Mouse (Mus musculus): ENCODE data around the gene Nutm1. TPM values are rescaled to one million over a fixed set of nuclear protein-coding genes. Genes with fewer than 3 reads are reported as not detected.

Gene Nutm1
- total RNA-seq, 2 experiments from 2014 or later, result not detected

- no peak for DNase-seq
- intact Hi-C loops (cut with DNase I), result no loop called here
Measured at GRCm38 (mm10) chr2:112210699-112211098, 48.4 kb downstream of the Nutm1 start.

GRCm38 (mm10) chr2:112210142-112210541 is 48.9 kb downstream of the Nutm1 start:
- intact Hi-C loops (cut with DNase I), result no loop called here

GRCm38 (mm10) chr2:112203056-112203455 is 56.0 kb downstream of the Nutm1 start:
- no peak for DNase-seq
- intact Hi-C loops (cut with DNase I), result no loop called here

More at GRCm38 (mm10) chr2:112210142-112210541, 48.9 kb downstream of the Nutm1 start:
- DNase-seq, result peak in 1 of 2 experiments; percentile 16

Other genes starting within 250 kb of the Nutm1 start
- gene Olfr1310, start 246.6 kb downstream of the Nutm1 start, total RNA-seq (2021), result not detected
- gene Olfr1311, start 234.9 kb downstream of the Nutm1 start, total RNA-seq (2021), result not detected
- gene Olfr1312, start 209.1 kb downstream of the Nutm1 start, total RNA-seq (2021), result not detected
- not detected for gene Olfr1313, start 181.4 kb downstream of the Nutm1 start, total RNA-seq (2021)
- gene Olfr1314, start 162.5 kb downstream of the Nutm1 start, total RNA-seq (2021), result not detected
- gene Olfr1315-ps1, start 143.9 kb downstream of the Nutm1 start, total RNA-seq (2021), result not detected
- gene Olfr1316, start 124.3 kb downstream of the Nutm1 start, total RNA-seq (2021), result not detected
- not detected for gene Olfr1317, start 119.0 kb downstream of the Nutm1 start, total RNA-seq (2021)
- not detected for gene Olfr1318, start 105.1 kb downstream of the Nutm1 start, total RNA-seq (2021)
- gene Lpcat4, start 19.8 kb downstream of the Nutm1 start, total RNA-seq (2021), result 1 to 10 TPM in 1 of 2 experiments, under 1 TPM in 1; 0.69 to 1.0 TPM
- 10 to 100 TPM; 46.2 to 50.4 TPM for gene Nop10, start 2.6 kb upstream of the Nutm1 start, total RNA-seq (2021)
- gene Slc12a6, start 6.5 kb upstream of the Nutm1 start, total RNA-seq (2021), result 10 to 100 TPM; 18.5 to 27.1 TPM
- gene Gm21985, start 7.0 kb upstream of the Nutm1 start, total RNA-seq (2021), result under 1 TPM in 1 of 2 experiments, not detected in 1; 0.44 TPM
- 10 to 100 TPM; 59.0 to 71.1 TPM for gene Emc4, start 108.7 kb upstream of the Nutm1 start, total RNA-seq (2021)
- gene Katnbl1, start 119.9 kb upstream of the Nutm1 start, total RNA-seq (2021), result 1 to 10 TPM; 1.9 to 3.1 TPM
- 10 to 100 TPM; 11.5 to 12.7 TPM for gene Emc7, start 195.7 kb upstream of the Nutm1 start, total RNA-seq (2021)
- not detected for gene Chrm5, start 221.5 kb upstream of the Nutm1 start, total RNA-seq (2021)
- gene Aven, start 233.7 kb upstream of the Nutm1 start, total RNA-seq (2021), result 10 to 100 TPM; 16.3 to 20.3 TPM

Data from gastrocnemius, postnatal 36 days (tissue).